Mouse (Mus musculus) spleen, adult 18-20 months (tissue): ENCODE data around the gene Irf9.

Source experiments
- DNase-seq, 2 experiments: peaks; one replicate each; pipeline ENCODE4 v3.0.0; 2022; ENCODE audit warnings: mixed read lengths in 2 of 2

Gene Irf9

GRCm38 (mm10) chr14:55616844-55617243 lies 13.5 kb downstream of the Irf9 start:
- no peak for DNase-seq

- DNase-seq, result no peak
Measured at GRCm38 (mm10) chr14:55617822-55618221, 14.5 kb downstream of the Irf9 start, which contains the start of gene Rec8. Rec8 (plus strand) TSS chr14:55618037.

- no peak for DNase-seq
Measured at GRCm38 (mm10) chr14:55618486-55619195, 15.3 kb downstream of the Irf9 start.

- DNase-seq, result no peak
Measured at GRCm38 (mm10) chr14:55628077-55628827, 24.9 kb downstream of the Irf9 start.

- peak; percentile 50 to 76 for DNase-seq
Measured at GRCm38 (mm10) chr14:55629312-55629711, 25.9 kb downstream of the Irf9 start.

GRCm38 (mm10) chr14:55634874-55635522 lies 31.6 kb downstream of the Irf9 start:
- no peak for DNase-seq

- DNase-seq, result peak; percentile 69
Measured at GRCm38 (mm10) chr14:55635523-55636007, 32.2 kb downstream of the Irf9 start, which contains the start of gene Ipo4. Ipo4 (minus strand) TSS chr14:55635957.

GRCm38 (mm10) chr14:55637795-55638194 lies 34.4 kb downstream of the Irf9 start, which contains the start of gene Gm49378:
Gm49378 (minus strand) TSS chr14:55637895.
- DNase-seq, result no peak

- no peak for DNase-seq
Measured at GRCm38 (mm10) chr14:55640816-55641215, 37.4 kb downstream of the Irf9 start.

GRCm38 (mm10) chr14:55641291-55641690 lies 37.9 kb downstream of the Irf9 start:
- DNase-seq, result no peak

GRCm38 (mm10) chr14:55642679-55643059 lies 39.3 kb downstream of the Irf9 start:
- no peak for DNase-seq

- peak; percentile 75 to 87 for DNase-seq
Measured at GRCm38 (mm10) chr14:55643060-55643907, 39.9 kb downstream of the Irf9 start, which contains the start of gene Tm9sf1. Tm9sf1 (minus strand) TSS chr14:55643806.

- no peak for DNase-seq
Measured at GRCm38 (mm10) chr14:55644261-55644888, 41.0 kb downstream of the Irf9 start.

- no peak for DNase-seq
Measured at GRCm38 (mm10) chr14:55649884-55650283, 46.5 kb downstream of the Irf9 start, which contains the start of gene Tssk4. Tssk4 (plus strand) TSS chr14:55650184.

- no peak for DNase-seq
Measured at GRCm38 (mm10) chr14:55651528-55651927, 48.2 kb downstream of the Irf9 start.

- no peak for DNase-seq
Measured at GRCm38 (mm10) chr14:55656935-55657334, 53.6 kb downstream of the Irf9 start.

- DNase-seq, result no peak
Measured at GRCm38 (mm10) chr14:55658011-55658410, 54.6 kb downstream of the Irf9 start.
